Mouse (Mus musculus): ENCODE data around the gene Grk4.
"Not testable (repeated sequence)": the region's sequence is repeated elsewhere in the genome, so short reads cannot be mapped to it uniquely, and the experiment has no call there.

Gene Grk4

GRCm38 (mm10) chr5:34708436-34708835, 48.3 kb downstream of the Grk4 start:
- no peak for DNase-seq (ENCODE audit: low spot score)

- not testable (repeated sequence) for DNase-seq (ENCODE audit: low spot score)
Observed at GRCm38 (mm10) chr5:34714371-34714770, 54.2 kb downstream of the Grk4 start.

DNA sequence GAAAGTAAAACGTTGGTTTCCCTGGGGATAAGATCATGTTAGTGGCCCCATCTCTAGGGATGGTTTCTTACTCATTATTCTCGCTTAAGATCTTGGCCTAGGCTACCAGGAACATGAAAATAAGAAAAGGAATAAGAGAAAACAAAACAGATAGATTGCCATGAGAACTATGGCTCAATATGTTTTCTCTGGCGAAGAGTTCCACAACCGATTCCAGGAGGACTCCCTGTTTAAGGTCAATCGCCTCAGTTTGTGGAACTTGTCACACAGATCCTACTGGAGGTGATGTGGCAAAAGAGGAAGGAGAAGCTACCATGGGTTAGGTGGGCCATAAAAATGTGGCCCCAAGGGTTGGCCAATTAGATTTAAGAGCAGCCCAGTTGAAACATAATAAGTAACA, 54.6 kb downstream of the Grk4 start:
- no peak for DNase-seq (ENCODE audit: low spot score)

DNA sequence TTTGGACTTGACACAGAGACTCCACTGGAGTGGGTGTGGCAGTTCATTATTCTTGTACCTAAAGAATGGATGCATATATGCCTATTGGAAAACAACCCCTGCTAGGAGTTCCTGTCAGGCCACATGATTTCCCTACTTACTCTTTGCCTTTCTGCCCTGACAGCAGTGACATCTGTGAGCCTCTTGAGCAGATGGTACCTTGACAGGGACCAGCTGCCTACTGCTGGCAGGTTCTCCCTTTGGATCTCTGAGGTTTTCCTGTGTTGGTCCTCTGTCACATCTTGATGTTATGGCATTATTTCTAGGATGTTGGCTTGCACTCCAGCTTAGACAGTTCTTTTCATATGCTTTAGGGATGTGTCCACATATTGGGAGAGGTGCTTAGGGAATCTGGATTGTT, 69.0 kb downstream of the Grk4 start:
- DNase-seq (ENCODE audit: low spot score) = no peak

- DNase-seq (ENCODE audit: low spot score) = no peak
Observed at GRCm38 (mm10) chr5:34730255-34730654, 70.1 kb downstream of the Grk4 start.

GRCm38 (mm10) chr5:34751477-34751876, 91.3 kb downstream of the Grk4 start:
- DNase-seq (ENCODE audit: low spot score) = no peak

- no peak for DNase-seq (ENCODE audit: low spot score)
Observed at GRCm38 (mm10) chr5:34758762-34759161, 98.6 kb downstream of the Grk4 start.

GRCm38 (mm10) chr5:34760850-34761508, 100.8 kb downstream of the Grk4 start:
- peak; percentile 3 for DNase-seq (ENCODE audit: low spot score)

- peak; percentile 97 for DNase-seq (ENCODE audit: low spot score)
Observed at GRCm38 (mm10) chr5:34761509-34761908, 101.3 kb downstream of the Grk4 start, which contains the start of gene Htt. Gene Htt (plus strand): TSS chr5:34761740.

GRCm38 (mm10) chr5:34761934-34762611, 101.9 kb downstream of the Grk4 start:
- peak; percentile 5 for DNase-seq (ENCODE audit: low spot score)

- DNase-seq (ENCODE audit: low spot score) = no peak
Observed at GRCm38 (mm10) chr5:34771818-34772217, 111.6 kb downstream of the Grk4 start.

DNA sequence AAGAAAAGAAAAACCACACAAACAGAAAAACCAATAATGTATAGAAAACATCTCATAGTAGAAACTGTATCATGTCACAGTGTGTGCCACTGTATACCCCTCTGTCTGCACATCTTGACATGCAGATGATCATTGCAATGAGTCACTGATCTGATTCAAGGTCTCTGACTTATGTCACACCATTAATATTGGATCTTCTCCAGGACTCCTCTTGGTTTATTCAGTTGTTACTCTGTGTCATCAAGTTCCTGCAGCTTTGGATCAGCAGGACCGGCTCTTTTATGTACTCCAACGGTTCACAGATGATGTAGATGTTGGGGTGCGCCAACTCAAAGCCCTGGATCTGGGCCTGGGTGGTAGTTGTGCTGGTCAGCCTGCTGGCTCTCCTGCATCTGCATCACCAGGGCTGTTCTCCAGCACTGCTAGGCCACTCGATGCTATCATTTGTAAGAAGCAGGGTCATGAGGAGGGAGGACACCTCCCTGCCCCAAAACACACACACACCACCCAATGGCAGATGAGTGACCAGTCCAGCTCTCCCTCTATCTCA, 112.6 kb downstream of the Grk4 start:
- DNase-seq (ENCODE audit: low spot score) = no peak

GRCm38 (mm10) chr5:34773392-34773791, 113.2 kb downstream of the Grk4 start:
- DNase-seq (ENCODE audit: low spot score) = no peak

- DNase-seq (ENCODE audit: low spot score) = no peak
Observed at GRCm38 (mm10) chr5:34785027-34785426, 124.8 kb downstream of the Grk4 start.

DNA sequence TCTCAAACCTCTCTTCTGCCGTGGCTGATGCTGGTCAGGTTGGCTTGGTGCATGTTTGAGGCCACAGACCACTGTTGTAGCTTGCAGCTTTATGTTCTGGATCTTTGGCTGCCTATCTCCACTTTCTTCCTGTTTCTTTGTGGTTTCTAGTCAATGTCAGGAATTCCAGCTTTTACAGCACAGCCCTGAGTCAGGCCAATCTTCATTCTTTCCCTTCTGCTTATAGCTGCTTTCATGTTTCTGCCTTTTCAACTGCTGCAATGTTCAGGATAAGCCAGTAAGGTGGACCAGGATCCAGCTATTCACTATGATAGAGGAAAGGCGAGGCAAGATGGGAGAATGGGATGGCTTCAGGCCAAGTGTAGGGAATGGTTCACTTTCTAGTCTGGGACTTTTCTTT, 131.0 kb downstream of the Grk4 start:
- no peak for DNase-seq (ENCODE audit: low spot score)

DNA sequence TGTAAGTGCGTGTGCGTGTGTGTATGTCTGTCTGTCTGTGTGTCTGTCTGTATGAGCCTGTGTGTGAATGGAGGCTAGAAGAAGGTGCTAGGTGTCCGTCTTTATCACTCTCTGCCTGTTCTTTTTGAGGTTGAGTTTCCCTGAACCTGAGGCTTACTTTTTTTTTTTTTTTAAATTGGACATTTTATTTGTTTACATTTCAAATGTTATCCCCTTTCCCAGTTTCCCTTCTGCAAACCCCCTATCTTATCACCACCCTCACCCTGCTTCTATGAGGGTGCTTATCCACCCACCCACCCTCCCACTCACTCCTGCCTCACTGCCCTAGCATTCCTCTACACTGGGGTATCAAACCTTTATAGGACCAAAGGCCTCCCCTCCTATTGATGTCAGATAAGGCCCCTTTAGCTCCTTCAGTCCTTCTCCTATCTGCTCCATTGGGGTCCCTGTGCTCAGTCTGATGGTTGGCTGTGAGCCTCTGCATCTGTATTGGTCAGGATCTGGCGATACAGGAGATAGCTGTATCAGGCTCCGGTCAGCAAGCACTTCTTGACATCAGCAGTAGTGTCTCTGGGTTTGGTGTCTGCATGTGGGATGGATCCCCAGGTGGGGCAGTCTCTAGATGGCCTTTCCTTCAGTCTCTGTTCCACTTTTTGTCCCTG, 140.2 kb downstream of the Grk4 start:
- no peak for DNase-seq (ENCODE audit: low spot score)

Data from urinary bladder, postnatal 14 days (tissue).